Mouse (Mus musculus) E14TG2a.4 (cell line): ENCODE measurements at regions not wholly inside any gene's neighbourhood (a gene's known extent, or its start where the extent isn't known, plus 50 kb on each side); places are given as distances from the start of the nearest gene placed in this dataset.
A peak's percentile ranks its signal among the peaks of the same experiment; 100 is the strongest.

Source experiments
- H3K27me3 ChIP-seq: 2 replicates; pipeline ENCODE4 v1.6.1; 2014; ENCODE audit warnings: low read length, control low read depth; ENCODE audit not compliant: insufficient read depth
- H3K36me3 ChIP-seq: 2 replicates; pipeline ENCODE4 v1.6.1; 2014; ENCODE audit warnings: low read length, control low read depth; ENCODE audit not compliant: insufficient read depth
- H3K4me1 ChIP-seq: replicated peaks from 2 replicates; pipeline ENCODE4 v1.6.1; 2014; ENCODE audit warnings: low read depth, low read length, control low read depth
- H3K4me3 ChIP-seq: replicated peaks from 2 replicates; pipeline ENCODE4 v1.5.1; 2014; ENCODE audit warnings: mild to moderate bottlenecking, low read length
- H3K9me3 ChIP-seq: 2 replicates; pipeline ENCODE4 v1.6.1; 2014; ENCODE audit warnings: low read length, control low read depth
- CTCF ChIP-seq: conservative IDR thresholded peaks from 2 replicates; pipeline ENCODE4 v1.5.1; 2014; ENCODE audit warnings: low read length
- NANOG ChIP-seq: IDR thresholded peaks from 2 replicates; pipeline ENCODE4 v1.6.1; 2014; ENCODE audit warnings: borderline replicate concordance, low read length, mixed read lengths
- POU5F1 ChIP-seq: IDR thresholded peaks from 2 replicates; pipeline ENCODE4 v1.6.1; 2014; ENCODE audit warnings: low read length, borderline replicate concordance

DNA sequence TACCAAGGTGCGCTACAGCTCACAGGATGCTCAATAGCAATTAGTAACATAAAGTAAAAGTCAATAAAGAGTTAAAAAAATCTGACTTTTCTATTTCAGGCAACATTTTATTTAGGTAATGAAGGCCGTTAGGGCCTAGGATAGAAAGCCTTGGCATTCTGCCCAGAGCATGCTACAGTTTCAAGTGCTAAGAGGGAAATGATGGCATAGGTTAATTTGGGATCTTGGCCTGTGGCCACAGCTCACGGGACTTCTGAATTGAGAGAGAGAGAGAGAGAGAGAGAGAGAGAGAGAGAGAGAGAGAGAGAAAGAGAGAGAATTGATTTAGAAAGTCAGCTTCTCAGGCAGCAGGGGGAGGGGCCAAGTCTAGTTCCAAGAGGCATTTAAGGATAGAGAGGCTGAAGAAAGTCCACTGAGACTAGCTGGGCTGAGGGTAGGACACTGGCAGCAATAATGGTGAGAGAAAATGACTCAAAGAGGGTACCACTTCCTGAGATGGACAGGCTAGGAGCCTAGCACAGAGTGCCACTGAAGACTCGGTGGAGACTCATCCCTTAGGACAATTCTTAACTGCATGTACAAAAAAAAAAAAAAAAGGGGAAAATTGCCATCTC, 52.6 kb upstream of the Klf14 start:
- no peaks in the 10 kb centered on the region for H3K27me3 ChIP-seq
- peaks cover 19% of the 10 kb centered on the region for H3K9me3 ChIP-seq
- H3K36me3 ChIP-seq = no peaks in the 10 kb centered on the region
- TF ChIP-seq POU5F1 (no peak), CTCF (no peak), NANOG (no peak)
- H3K4me1 ChIP-seq = no peaks in the 10 kb centered on the region
- no peak overlapping the region for H3K4me3 ChIP-seq

- Histone ChIP-seq H3K27me3 (no peaks in the 10 kb centered on the region), H3K36me3 (no peaks in the 10 kb centered on the region), H3K4me1 (no peaks in the 10 kb centered on the region), H3K4me3 (no peak overlapping the region), H3K9me3 (peaks cover 37% of the 10 kb centered on the region)
- TF ChIP-seq CTCF (no peak), NANOG (no peak), POU5F1 (no peak)
Observed at GRCm38 (mm10) chr6:31016566-31016965, 57.7 kb upstream of the Klf14 start.

GRCm38 (mm10) chr6:31021776-31022175, 62.9 kb upstream of the Klf14 start:
- Histone ChIP-seq H3K36me3 (no peaks in the 10 kb centered on the region), H3K4me3 (no peak overlapping the region), H3K9me3 (peaks cover 43% of the 10 kb centered on the region), H3K27me3 (no peaks in the 10 kb centered on the region), H3K4me1 (no peaks in the 10 kb centered on the region)
- TF ChIP-seq NANOG (no peak), CTCF (no peak), POU5F1 (no peak)

DNA sequence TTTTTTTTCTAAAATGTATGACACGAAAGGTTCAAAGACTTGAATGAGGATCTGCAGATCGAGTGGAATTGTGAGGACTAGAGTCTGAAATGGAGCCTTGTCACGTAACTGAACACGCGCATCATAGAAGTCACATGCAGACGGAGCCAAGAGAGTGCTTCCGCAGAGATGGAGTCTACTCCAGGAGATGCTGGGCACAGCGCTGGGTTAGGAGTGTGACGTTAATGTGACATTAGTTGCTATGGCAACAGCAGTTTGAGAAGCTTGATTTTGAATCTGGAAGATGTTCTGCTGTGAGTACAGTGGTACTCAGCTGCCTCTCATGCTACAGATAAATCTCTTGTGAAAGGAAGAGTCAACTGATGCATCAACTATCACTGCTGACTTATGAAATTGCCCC, 70.9 kb upstream of the Klf14 start:
- no peaks in the 10 kb centered on the region for H3K9me3 ChIP-seq
- H3K4me3 ChIP-seq = no peak overlapping the region
- TF ChIP-seq CTCF (no peak), NANOG (no peak), POU5F1 (no peak)
- H3K36me3 ChIP-seq = no peaks in the 10 kb centered on the region
- 0 out of 2 replicates have a peak, but pooled peaks cover 2% of the 10 kb centered on the region for H3K4me1 ChIP-seq
- H3K27me3 ChIP-seq = no peaks in the 10 kb centered on the region

GRCm38 (mm10) chr6:31031022-31031421, 72.1 kb upstream of the Klf14 start:
- no peaks in the 10 kb centered on the region for H3K36me3 ChIP-seq
- TF ChIP-seq CTCF = no peak
- TF ChIP-seq NANOG = no peak
- no peak for TF ChIP-seq POU5F1

DNA sequence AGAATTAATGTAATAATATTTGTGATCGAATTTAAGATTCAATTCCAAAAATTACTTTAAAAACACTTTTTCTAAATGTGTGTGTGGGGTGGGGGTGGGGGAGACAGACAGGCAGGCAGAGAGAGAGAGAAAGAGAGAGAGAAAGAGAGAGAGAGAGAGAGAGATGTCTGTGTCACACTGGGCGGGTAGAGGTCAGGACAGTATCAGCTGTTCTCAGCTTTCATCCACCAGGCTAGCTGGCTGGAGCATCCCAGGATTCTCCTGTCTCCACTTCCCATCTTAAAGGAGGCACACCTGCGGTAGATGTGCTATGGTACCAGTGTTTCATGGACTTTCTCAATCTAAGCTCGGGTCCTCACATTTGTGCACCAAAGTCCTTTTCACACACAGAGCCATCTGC, 73.3 kb upstream of the Klf14 start:
- Histone ChIP-seq H3K27me3 (0 out of 2 replicates have a peak, but pooled peaks cover 2% of the 10 kb centered on the region), H3K4me3 (no peak overlapping the region), H3K4me1 (peaks cover 3% of the 10 kb centered on the region; the same call in 1 of the 2 replicates), H3K36me3 (no peaks in the 10 kb centered on the region), H3K9me3 (no peaks in the 10 kb centered on the region)
- TF ChIP-seq CTCF (no peak), POU5F1 (no peak), NANOG (no peak)

More at GRCm38 (mm10) chr6:31031022-31031421, 72.1 kb upstream of the Klf14 start:
- Histone ChIP-seq H3K9me3 (no peaks in the 10 kb centered on the region), H3K27me3 (no peaks in the 10 kb centered on the region), H3K4me3 (no peak overlapping the region), H3K4me1 (0 out of 2 replicates have a peak, but pooled peaks cover 3% of the 10 kb centered on the region)

DNA sequence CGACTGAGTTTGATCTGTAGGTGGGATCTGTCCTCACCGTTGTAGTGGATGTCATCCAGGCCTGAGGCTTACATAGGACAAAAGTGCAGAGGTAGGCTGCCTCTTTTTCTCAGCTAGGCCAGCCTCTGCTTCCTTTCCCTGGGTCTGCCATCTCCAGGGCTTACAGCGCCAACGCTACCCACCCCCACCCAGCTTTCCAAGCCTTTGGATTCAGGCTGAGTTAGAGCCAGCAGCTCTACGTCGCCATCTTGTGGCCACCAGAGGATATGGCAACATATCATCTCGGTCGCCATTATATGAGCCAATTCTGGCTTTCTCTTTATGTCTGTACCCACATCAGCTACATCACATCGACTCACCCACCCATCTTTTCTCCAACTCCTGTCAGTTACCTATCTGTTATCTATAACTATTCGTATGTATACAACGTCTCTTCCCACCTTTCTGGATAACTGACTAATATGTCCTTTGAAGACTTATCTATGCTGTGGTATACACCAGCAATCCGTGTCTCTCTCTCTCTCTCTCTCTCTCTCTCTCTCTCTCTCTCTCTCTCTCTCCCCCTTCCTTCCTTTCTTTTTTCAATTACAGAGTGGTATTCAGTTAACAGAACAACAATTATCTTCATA, 74.2 kb upstream of the Klf14 start:
- Histone ChIP-seq H3K4me3 (no peak overlapping the region), H3K4me1 (peaks cover 12% of the 10 kb centered on the region), H3K27me3 (0 out of 2 replicates have a peak, but pooled peaks cover 8% of the 10 kb centered on the region), H3K9me3 (no peaks in the 10 kb centered on the region), H3K36me3 (no peaks in the 10 kb centered on the region)
- TF ChIP-seq POU5F1 (no peak), NANOG (no peak), CTCF (peak; percentile 96)

- Histone ChIP-seq H3K9me3 (no peaks in the 10 kb centered on the region), H3K4me1 (peaks cover 14% of the 10 kb centered on the region)
- TF ChIP-seq CTCF (no peak), POU5F1 (no peak), NANOG (no peak)
Observed at GRCm38 (mm10) chr6:31034796-31035195, 75.9 kb upstream of the Klf14 start.

More at GRCm38 (mm10) chr6:31034796-31035195, 75.9 kb upstream of the Klf14 start:
- Histone ChIP-seq H3K36me3 (no peaks in the 10 kb centered on the region), H3K27me3 (0 out of 2 replicates have a peak, but pooled peaks cover 8% of the 10 kb centered on the region), H3K4me3 (no peak overlapping the region)
